Mouse (Mus musculus): ENCODE data around the gene Fkbp9. TPM values are rescaled to one million over a fixed set of nuclear protein-coding genes. Genes with fewer than 3 reads are reported as not detected.

Gene Fkbp9
- 151 and 154 TPM in 2 replicates for polyA plus RNA-seq (2016; fragmentation: Nextera tagmentation; extraction: Ambion mirVana)

- under 1% methylated on average over 58 of the region's 58 CpGs for WGBS
These were observed at the start of gene Fkbp9 for GRCm38 (mm10) chr6:56831697-56832406. Gene Fkbp9, plus strand, starts transcription at chr6:56832059.

GRCm38 (mm10) chr6:56783561-56784272 is 48.1 kb upstream of the Fkbp9 start:
- no peak overlapping the region for H3K4me3 ChIP-seq
- no peak overlapping the region for H3K4me2 ChIP-seq
- no peak overlapping the region for H3K27ac ChIP-seq (ENCODE audit: poor library complexity, severe bottlenecking)
- ATAC-seq (ENCODE audit: insufficient number of reproducible peaks, low FRiP score): no peak
- H3K4me1 ChIP-seq (replicated peaks): peaks cover 11% of the 10 kb centered on the region
- peaks cover 56% of the 10 kb centered on the region for H3K36me3 ChIP-seq
- H3K9me3 ChIP-seq (replicated peaks): no peaks in the 10 kb centered on the region
- no peaks in the 10 kb centered on the region for H3K27me3 ChIP-seq (replicated peaks)
- no peak overlapping the region for H3K9ac ChIP-seq
- WGBS: 87% methylated on average over 4 of the region's 4 CpGs

More at GRCm38 (mm10) chr6:56831697-56832406, at the start of gene Fkbp9:
- Histone ChIP-seq H3K27ac (ENCODE audit: poor library complexity, severe bottlenecking) (peak within 1 kb of the TSS; percentile 92), H3K9ac (peak within 1 kb of the TSS; percentile 94), H3K9me3 (replicated peaks) (no peaks in the 10 kb centered on the region), H3K4me1 (replicated peaks) (peaks cover 9% of the 10 kb centered on the region), H3K4me2 (peak within 1 kb of the TSS; percentile 91), H3K4me3 (peak within 1 kb of the TSS; percentile 94), H3K36me3 (peaks cover 13% of the 10 kb centered on the region), H3K27me3 (replicated peaks) (no peaks in the 10 kb centered on the region)
- peak; percentile 94 for ATAC-seq (ENCODE audit: insufficient number of reproducible peaks, low FRiP score)

- WGBS: 82% methylated on average over 5 of the region's 5 CpGs
- Histone ChIP-seq H3K9me3 (replicated peaks) (no peaks in the 10 kb centered on the region), H3K4me3 (no peak overlapping the region), H3K4me1 (replicated peaks) (peaks cover 14% of the 10 kb centered on the region), H3K27me3 (replicated peaks) (no peaks in the 10 kb centered on the region), H3K27ac (ENCODE audit: poor library complexity, severe bottlenecking) (no peak overlapping the region), H3K4me2 (no peak overlapping the region), H3K36me3 (peaks cover 48% of the 10 kb centered on the region), H3K9ac (no peak overlapping the region)
- no peak for ATAC-seq (ENCODE audit: insufficient number of reproducible peaks, low FRiP score)
These were observed 46.8 kb upstream of the Fkbp9 start for GRCm38 (mm10) chr6:56785068-56785467.

- H3K4me2 ChIP-seq: no peak overlapping the region
- H3K36me3 ChIP-seq: peaks cover 36% of the 10 kb centered on the region
- no peak for ATAC-seq (ENCODE audit: insufficient number of reproducible peaks, low FRiP score)
- no peak overlapping the region for H3K27ac ChIP-seq (ENCODE audit: poor library complexity, severe bottlenecking)
- peaks cover 4% of the 10 kb centered on the region; the same call in 1 of the 2 replicates for H3K9me3 ChIP-seq (replicated peaks)
- no peak overlapping the region for H3K9ac ChIP-seq
- peaks cover 14% of the 10 kb centered on the region for H3K4me1 ChIP-seq (replicated peaks)
- H3K4me3 ChIP-seq: no peak overlapping the region
- WGBS: 74% methylated on average over 2 of the region's 2 CpGs
- no peaks in the 10 kb centered on the region for H3K27me3 ChIP-seq (replicated peaks)
These were observed 44.2 kb upstream of the Fkbp9 start for GRCm38 (mm10) chr6:56787668-56788067.

GRCm38 (mm10) chr6:56789336-56789735 is 42.5 kb upstream of the Fkbp9 start:
- Histone ChIP-seq H3K4me1 (replicated peaks) (peaks cover 18% of the 10 kb centered on the region), H3K9me3 (replicated peaks) (peaks cover 4% of the 10 kb centered on the region; the same call in 1 of the 2 replicates), H3K4me3 (no peak overlapping the region), H3K9ac (no peak overlapping the region), H3K27me3 (replicated peaks) (no peaks in the 10 kb centered on the region), H3K4me2 (no peak overlapping the region), H3K27ac (ENCODE audit: poor library complexity, severe bottlenecking) (no peak overlapping the region), H3K36me3 (peaks cover 26% of the 10 kb centered on the region)
- ATAC-seq (ENCODE audit: insufficient number of reproducible peaks, low FRiP score): no peak
- 24% methylated on average over 3 of the region's 3 CpGs for WGBS

GRCm38 (mm10) chr6:56794834-56795233 is 37.0 kb upstream of the Fkbp9 start:
- no peak overlapping the region; the same call in 1 of the 2 replicates for H3K4me3 ChIP-seq
- WGBS: 84% methylated on average over 5 of the region's 5 CpGs
- no peaks in the 10 kb centered on the region for H3K36me3 ChIP-seq
- ATAC-seq (ENCODE audit: insufficient number of reproducible peaks, low FRiP score): no peak
- H3K4me2 ChIP-seq: peak overlapping the region; percentile 80
- no peaks in the 10 kb centered on the region for H3K27me3 ChIP-seq (replicated peaks)
- H3K9me3 ChIP-seq (replicated peaks): peaks cover 4% of the 10 kb centered on the region; the same call in 1 of the 2 replicates
- no peak overlapping the region for H3K9ac ChIP-seq
- H3K4me1 ChIP-seq (replicated peaks): peaks cover 25% of the 10 kb centered on the region
- no peak overlapping the region for H3K27ac ChIP-seq (ENCODE audit: poor library complexity, severe bottlenecking)

- WGBS: 5% methylated on average over 8 of the region's 8 CpGs
- H3K4me1 ChIP-seq (replicated peaks): peaks cover 25% of the 10 kb centered on the region
These were observed 35.6 kb upstream of the Fkbp9 start for GRCm38 (mm10) chr6:56796232-56796631.

GRCm38 (mm10) chr6:56796668-56797141 is 35.2 kb upstream of the Fkbp9 start:
- Histone ChIP-seq H3K9me3 (replicated peaks) (no peaks in the 10 kb centered on the region; the same call in 1 of the 2 replicates), H3K4me3 (peak overlapping the region; percentile 94), H3K27ac (ENCODE audit: poor library complexity, severe bottlenecking) (peak overlapping the region; percentile 100), H3K4me1 (replicated peaks) (peaks cover 25% of the 10 kb centered on the region), H3K36me3 (no peaks in the 10 kb centered on the region), H3K4me2 (peak overlapping the region; percentile 80), H3K9ac (peak overlapping the region; percentile 99), H3K27me3 (replicated peaks) (no peaks in the 10 kb centered on the region)
- under 1% methylated on average over 16 of the region's 16 CpGs for WGBS
- peak; percentile 62; the same call in 1 of the 2 replicates for ATAC-seq (ENCODE audit: insufficient number of reproducible peaks, low FRiP score)

More at GRCm38 (mm10) chr6:56796232-56796631, 35.6 kb upstream of the Fkbp9 start:
- Histone ChIP-seq H3K4me3 (peak overlapping the region; percentile 94), H3K9me3 (replicated peaks) (no peaks in the 10 kb centered on the region; the same call in 1 of the 2 replicates), H3K27ac (ENCODE audit: poor library complexity, severe bottlenecking) (peak overlapping the region; percentile 100), H3K9ac (peak overlapping the region; percentile 99), H3K27me3 (replicated peaks) (no peaks in the 10 kb centered on the region), H3K4me2 (peak overlapping the region; percentile 80), H3K36me3 (no peaks in the 10 kb centered on the region)
- ATAC-seq (ENCODE audit: insufficient number of reproducible peaks, low FRiP score): no peak

GRCm38 (mm10) chr6:56797311-56798151 is 34.3 kb upstream of the Fkbp9 start, which contains the start of gene Kbtbd2:
Gene Kbtbd2, minus strand, starts transcription at chr6:56797813.
- WGBS: under 1% methylated on average over 98 of the region's 98 CpGs
- H3K4me2 ChIP-seq: peak within 1 kb of the TSS; percentile 80
- H3K9ac ChIP-seq: peak within 1 kb of the TSS; percentile 99
- no peaks in the 10 kb centered on the region for H3K36me3 ChIP-seq
- peak within 1 kb of the TSS; percentile 94 for H3K4me3 ChIP-seq
- peaks cover 25% of the 10 kb centered on the region for H3K4me1 ChIP-seq (replicated peaks)
- H3K27me3 ChIP-seq (replicated peaks): no peaks in the 10 kb centered on the region
- ATAC-seq (ENCODE audit: insufficient number of reproducible peaks, low FRiP score): peak; percentile 94
- H3K27ac ChIP-seq (ENCODE audit: poor library complexity, severe bottlenecking): peak within 1 kb of the TSS; percentile 100
- H3K9me3 ChIP-seq (replicated peaks): no peaks in the 10 kb centered on the region; the same call in 1 of the 2 replicates

GRCm38 (mm10) chr6:56798152-56798465 is 33.8 kb upstream of the Fkbp9 start:
- Histone ChIP-seq H3K9ac (peak overlapping the region; percentile 99), H3K4me3 (peak overlapping the region; percentile 94), H3K36me3 (no peaks in the 10 kb centered on the region), H3K4me2 (peak overlapping the region; percentile 80), H3K4me1 (replicated peaks) (peaks cover 25% of the 10 kb centered on the region), H3K9me3 (replicated peaks) (no peaks in the 10 kb centered on the region), H3K27ac (ENCODE audit: poor library complexity, severe bottlenecking) (peak overlapping the region; percentile 100), H3K27me3 (replicated peaks) (no peaks in the 10 kb centered on the region)
- 13% methylated on average over 8 of the region's 8 CpGs for WGBS
- ATAC-seq (ENCODE audit: insufficient number of reproducible peaks, low FRiP score): no peak; the same call in 1 of the 2 replicates
